In the genomic region with DNA sequence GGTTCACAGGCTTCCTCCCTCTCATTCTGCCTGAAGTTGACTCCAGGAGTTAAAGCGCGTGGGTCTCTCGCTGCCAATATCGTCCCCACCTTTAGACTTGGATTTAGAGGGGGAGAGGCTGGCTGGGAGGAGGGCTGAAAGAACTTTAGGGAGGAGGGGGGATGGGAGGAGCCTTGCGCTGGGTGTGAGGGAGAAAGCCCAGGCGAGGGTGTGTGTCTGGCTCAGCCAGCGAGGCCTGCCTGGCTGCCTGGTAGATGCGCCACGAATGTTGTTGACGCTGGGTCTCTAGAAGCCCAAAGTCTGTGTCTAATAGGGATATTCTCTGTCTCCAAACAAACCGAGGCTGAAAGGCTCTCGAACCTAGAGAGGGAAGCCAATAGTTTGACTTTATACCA, we compare ENCODE assay signal across 8 mouse cellular contexts. TPM values are rescaled to one million over a fixed set of nuclear protein-coding genes. Genes with fewer than 3 reads are reported as not detected.
DNase-seq lines count a peak whose midpoint lies in the region; ATAC-seq and TF ChIP-seq lines count a peak whose summit lies in the region.

No protein-coding gene starts in this region.

- no peaks in the 10 kb centered on the region for H3K9me3 ChIP-seq in forebrain, embryonic 14.5 days (replicated peaks; ENCODE audit: control insufficient read depth, low read length)
- no peaks in the 10 kb centered on the region for H3K9me3 ChIP-seq in hindbrain, postnatal 0 days (ENCODE audit: low read length)
- no peaks in the 10 kb centered on the region for H3K9me3 ChIP-seq in lung, embryonic 16.5 days (ENCODE audit: control insufficient read depth, low read length)

- no peaks in the 10 kb centered on the region for H3K36me3 ChIP-seq in forebrain, embryonic 14.5 days (ENCODE audit: control insufficient read depth, insufficient read depth, low read length)
- no peaks in the 10 kb centered on the region for H3K36me3 ChIP-seq in hindbrain, postnatal 0 days (ENCODE audit: insufficient read depth, low read length)
- H3K36me3 ChIP-seq in lung, embryonic 16.5 days (ENCODE audit: control insufficient read depth, insufficient read depth, low read length): no peaks in the 10 kb centered on the region; the same call in 1 of the 2 replicates

- H3K9ac ChIP-seq in forebrain, embryonic 14.5 days (ENCODE audit: low read length): peak overlapping the region; percentile 60; the same call in 1 of the 2 replicates
- no peak overlapping the region for H3K9ac ChIP-seq in hindbrain, postnatal 0 days (replicated peaks; ENCODE audit: low read length)
- peak overlapping the region; percentile 81 for H3K9ac ChIP-seq in lung, embryonic 16.5 days (ENCODE audit: low read length)

- peaks cover 18% of the 10 kb centered on the region for H3K27me3 ChIP-seq in forebrain, embryonic 14.5 days (replicated peaks; ENCODE audit: control insufficient read depth, insufficient read depth, low read length)
- peaks cover 5% of the 10 kb centered on the region; the same call in 1 of the 2 replicates for H3K27me3 ChIP-seq in hindbrain, postnatal 0 days (ENCODE audit: insufficient read depth, low read length)
- no peaks in the 10 kb centered on the region for H3K27me3 ChIP-seq in lung, embryonic 16.5 days (ENCODE audit: control insufficient read depth, insufficient read depth, low read depth, low read length)

- DNase-seq in kidney, adult 18-20 months: peak; percentile 51
- no peak for DNase-seq in kidney, adult 11 months
- peak; percentile 86 for DNase-seq in R1 (ENCODE audit: low read depth, low spot score)
- peak; percentile 28 for DNase-seq in forebrain, embryonic 14.5 days (ENCODE audit: low spot score)
- DNase-seq in hindbrain, postnatal 0 days (ENCODE audit: low spot score): no peak
- DNase-seq in urinary bladder, postnatal 25 days (ENCODE audit: low spot score): peak; percentile 67
- no peak for DNase-seq in layer of hippocampus, postnatal 10 days (ENCODE audit: low spot score in 2 of 2)

- ATAC-seq in forebrain, embryonic 14.5 days: peak; percentile 50; the same call in 1 of the 2 replicates
- ATAC-seq in hindbrain, postnatal 0 days: no peak
- ATAC-seq in lung, embryonic 16.5 days (ENCODE audit: low read depth): peak; percentile 66

- no peak overlapping the region for H3K27ac ChIP-seq in forebrain, embryonic 14.5 days (ENCODE audit: low read depth, low read length)
- no peak overlapping the region for H3K27ac ChIP-seq in hindbrain, postnatal 0 days
- H3K27ac ChIP-seq in lung, embryonic 16.5 days (ENCODE audit: low read length): peak overlapping the region; percentile 91

- no peak for TF ChIP-seq CTCF in hindbrain, postnatal 0 days (IDR thresholded peaks at IDR 0.05; ENCODE audit: low read depth)

- H3K4me1 ChIP-seq in forebrain, embryonic 14.5 days (ENCODE audit: control insufficient read depth, insufficient read depth, low read length): peaks cover 12% of the 10 kb centered on the region
- H3K4me1 ChIP-seq in hindbrain, postnatal 0 days (ENCODE audit: insufficient read depth, low read length): peaks cover 4% of the 10 kb centered on the region; the same call in 1 of the 2 replicates
- H3K4me1 ChIP-seq in lung, embryonic 16.5 days (replicated peaks; ENCODE audit: control insufficient read depth, insufficient read depth, low read length): peaks cover 38% of the 10 kb centered on the region

- peak overlapping the region; percentile 96 for H3K4me2 ChIP-seq in forebrain, embryonic 14.5 days (ENCODE audit: low read length)
- peak overlapping the region; percentile 87 for H3K4me2 ChIP-seq in hindbrain, postnatal 0 days (ENCODE audit: low read depth, low read length)
- H3K4me2 ChIP-seq in lung, embryonic 16.5 days (ENCODE audit: low read depth, low read length): peak overlapping the region; percentile 74

- H3K4me3 ChIP-seq in forebrain, embryonic 14.5 days (ENCODE audit: low read depth, low read length): peak overlapping the region; percentile 48
- peak overlapping the region; percentile 56; the same call in 1 of the 2 replicates for H3K4me3 ChIP-seq in hindbrain, postnatal 0 days (ENCODE audit: low read length)
- peak overlapping the region; percentile 74 for H3K4me3 ChIP-seq in lung, embryonic 16.5 days (ENCODE audit: low read length)

- 7% methylated on average over 12 of the region's 12 CpGs for WGBS in forebrain, embryonic 14.5 days
- 9% methylated on average over 12 of the region's 12 CpGs for WGBS in hindbrain, postnatal 0 days
- 12% methylated on average over 12 of the region's 12 CpGs for whole genome bisulfite sequencing in lung, embryonic 16.5 days

RNA-seq across cellular contexts. Expression of a gene that starts 0.8 kb away (rescaled TPM):
- 4.0 and 5.3 TPM in 2 replicates for polyA plus RNA-seq in forebrain, embryonic 14.5 days (2014; fragmentation: Nextera tagmentation; extraction: Ambion mirVana)
- total RNA-seq in hindbrain, postnatal 0 days (2014; rRNA removed): 8.8 and 11.4 TPM in 2 replicates
- polyA plus RNA-seq in hindbrain, postnatal 0 days (2015; fragmentation: Nextera tagmentation; extraction: Ambion mirVana): 3.8 and 4.4 TPM in 2 replicates
- polyA plus RNA-seq in lung, embryonic 16.5 days (2015; fragmentation: Nextera tagmentation; extraction: Ambion mirVana): 46.7 and 46.9 TPM in 2 replicates
- total RNA-seq in layer of hippocampus, postnatal 10 days (2021): 10 to 100 TPM; 12.5 to 15.6 TPM

RNA-seq across cellular contexts. Expression of a gene that starts 12.3 kb away (rescaled TPM):
- not detected in 2 replicates for polyA plus RNA-seq in forebrain, embryonic 14.5 days (2014; fragmentation: Nextera tagmentation; extraction: Ambion mirVana)
- total RNA-seq in hindbrain, postnatal 0 days (2014; rRNA removed): not detected in 2 replicates
- 0.06 TPM in 1 of 2 replicates, not detected in the other for polyA plus RNA-seq in hindbrain, postnatal 0 days (2015; fragmentation: Nextera tagmentation; extraction: Ambion mirVana)
- 0.34 and 0.57 TPM in 2 replicates for polyA plus RNA-seq in lung, embryonic 16.5 days (2015; fragmentation: Nextera tagmentation; extraction: Ambion mirVana)
- not detected for total RNA-seq in layer of hippocampus, postnatal 10 days (2021)

RNA-seq across cellular contexts. Expression of a gene that starts 21.2 kb away (rescaled TPM):
- 43.8 and 48.8 TPM in 2 replicates for polyA plus RNA-seq in forebrain, embryonic 14.5 days (2014; fragmentation: Nextera tagmentation; extraction: Ambion mirVana)
- 50.7 and 52.3 TPM in 2 replicates for total RNA-seq in hindbrain, postnatal 0 days (2014; rRNA removed)
- 67.9 and 68.3 TPM in 2 replicates for polyA plus RNA-seq in hindbrain, postnatal 0 days (2015; fragmentation: Nextera tagmentation; extraction: Ambion mirVana)
- polyA plus RNA-seq in lung, embryonic 16.5 days (2015; fragmentation: Nextera tagmentation; extraction: Ambion mirVana): 58.3 and 61.1 TPM in 2 replicates
- 10 to 100 TPM; 33.3 to 33.9 TPM for total RNA-seq in layer of hippocampus, postnatal 10 days (2021)

RNA-seq across cellular contexts. Expression of a gene that starts 26.3 kb away (rescaled TPM):
- 0.38 and 0.49 TPM in 2 replicates for polyA plus RNA-seq in forebrain, embryonic 14.5 days (2014; fragmentation: Nextera tagmentation; extraction: Ambion mirVana)
- total RNA-seq in hindbrain, postnatal 0 days (2014; rRNA removed): 0.40 and 1.2 TPM in 2 replicates
- 1.3 and 2.1 TPM in 2 replicates for polyA plus RNA-seq in hindbrain, postnatal 0 days (2015; fragmentation: Nextera tagmentation; extraction: Ambion mirVana)
- polyA plus RNA-seq in lung, embryonic 16.5 days (2015; fragmentation: Nextera tagmentation; extraction: Ambion mirVana): 3.0 and 3.9 TPM in 2 replicates
- 1 to 10 TPM; 1.3 to 2.5 TPM for total RNA-seq in layer of hippocampus, postnatal 10 days (2021)

RNA-seq across cellular contexts. Expression of a gene that starts 38.0 kb away (rescaled TPM):
- 11.5 and 13.5 TPM in 2 replicates for polyA plus RNA-seq in forebrain, embryonic 14.5 days (2014; fragmentation: Nextera tagmentation; extraction: Ambion mirVana)
- total RNA-seq in hindbrain, postnatal 0 days (2014; rRNA removed): 5.3 and 7.3 TPM in 2 replicates
- polyA plus RNA-seq in hindbrain, postnatal 0 days (2015; fragmentation: Nextera tagmentation; extraction: Ambion mirVana): 2.3 and 3.8 TPM in 2 replicates
- polyA plus RNA-seq in lung, embryonic 16.5 days (2015; fragmentation: Nextera tagmentation; extraction: Ambion mirVana): 27.3 and 30.6 TPM in 2 replicates
- total RNA-seq in layer of hippocampus, postnatal 10 days (2021): 1 to 10 TPM; 4.5 to 6.2 TPM

Comparison
In these comparisons a context has a peak if more than half of its experiments do, and no peak if none do; other contexts are left out.
1. DNase-seq: peak in kidney, adult 18-20 months (single experiment), R1 (single experiment), forebrain, embryonic 14.5 days (single experiment) and urinary bladder, postnatal 25 days (single experiment); none in kidney, adult 11 months (single experiment), hindbrain, postnatal 0 days (single experiment) and layer of hippocampus, postnatal 10 days (0 of 2).
2. Peak in every context shown above with its lines, with median percentiles within 50 percentile points of each other: H3K4me2 ChIP-seq and H3K4me3 ChIP-seq.